Mouse (Mus musculus) cerebellum, adult 2 months (tissue): ENCODE measurements around the gene Fhit.

Experiments used
- CTCF ChIP-seq: fragments of 200-500 bp; IDR thresholded peaks from 2 replicates; pipeline ENCODE4 v1.5.1; 2011; ENCODE audit warnings: low read depth, mild to moderate bottlenecking, control low read depth, low read length, moderate library complexity, borderline replicate concordance; ENCODE audit not compliant: insufficient read depth
- POLR2A ChIP-seq: fragments of 200-500 bp; IDR thresholded peaks from 2 replicates; pipeline ENCODE4 v1.6.1; 2011; ENCODE audit warnings: low read length, control low read depth, borderline replicate concordance; ENCODE audit not compliant: insufficient read depth

GRCm38 (mm10) chr14:10301497-10301896 lies 860.3 kb downstream of the Fhit start:
- TF ChIP-seq CTCF: no peak
- TF ChIP-seq POLR2A: no peak
